Mouse (Mus musculus) 416B (cell line): Measurements from ENCODE around the gene Med12l.

ENCODE experiments used
- DNase-seq: peaks from one replicate; pipeline ENCODE4 v3.0.0; 2011; ENCODE audit warnings: low read depth

Med12l gene

GRCm38 (mm10) chr3:59248031-59248430 is 242.4 kb downstream of the Med12l start:
- DNase-seq = no peak

- DNase-seq = no peak
These were observed 244.8 kb downstream of the Med12l start for GRCm38 (mm10) chr3:59250454-59250853.

- no peak for DNase-seq
These were observed 252.4 kb downstream of the Med12l start for GRCm38 (mm10) chr3:59257740-59258664.

GRCm38 (mm10) chr3:59260745-59261144 is 255.1 kb downstream of the Med12l start:
- peak; percentile 70 for DNase-seq

GRCm38 (mm10) chr3:59261709-59262472 is 256.3 kb downstream of the Med12l start:
- DNase-seq = no peak

- DNase-seq = peak; percentile 15
These were observed 257.1 kb downstream of the Med12l start, which contains the start of gene P2ry12 for GRCm38 (mm10) chr3:59262704-59263103. TSS of gene P2ry12 (minus strand) at chr3:59262871.

GRCm38 (mm10) chr3:59263417-59263816 is 257.8 kb downstream of the Med12l start:
- DNase-seq = no peak

GRCm38 (mm10) chr3:59263988-59264387 is 258.4 kb downstream of the Med12l start:
- no peak for DNase-seq

GRCm38 (mm10) chr3:59270811-59271210 is 265.2 kb downstream of the Med12l start:
- DNase-seq = no peak

- no peak for DNase-seq
These were observed 272.1 kb downstream of the Med12l start for GRCm38 (mm10) chr3:59277502-59278253.

- no peak for DNase-seq
These were observed 272.6 kb downstream of the Med12l start for GRCm38 (mm10) chr3:59278254-59278533.

- no peak for DNase-seq
These were observed 273.0 kb downstream of the Med12l start for GRCm38 (mm10) chr3:59278620-59279019.

GRCm38 (mm10) chr3:59290551-59290950 is 284.9 kb downstream of the Med12l start:
- DNase-seq = no peak

GRCm38 (mm10) chr3:59293437-59294199 is 288.0 kb downstream of the Med12l start:
- DNase-seq = no peak

GRCm38 (mm10) chr3:59295699-59296562 is 290.3 kb downstream of the Med12l start:
- peak; percentile 34 for DNase-seq

- peak; percentile 20 for DNase-seq
These were observed 291.0 kb downstream of the Med12l start for GRCm38 (mm10) chr3:59296563-59297130.

- no peak for DNase-seq
These were observed 292.0 kb downstream of the Med12l start for GRCm38 (mm10) chr3:59297653-59298052.

- DNase-seq = no peak
These were observed 299.3 kb downstream of the Med12l start for GRCm38 (mm10) chr3:59304944-59305343.

- DNase-seq = no peak
These were observed 299.9 kb downstream of the Med12l start for GRCm38 (mm10) chr3:59305518-59305917.

- DNase-seq = peak; percentile 63
These were observed 307.0 kb downstream of the Med12l start for GRCm38 (mm10) chr3:59312610-59313009.
